Mouse (Mus musculus) thymus, adult 2 months (tissue): Measurements from ENCODE around the gene Nipsnap3b.

Experiments
- CTCF ChIP-seq: fragments of 200-500 bp; IDR thresholded peaks from 2 replicates; pipeline ENCODE4 v1.5.1; 2012; ENCODE audit warnings: mild to moderate bottlenecking, control low read depth, low read length, moderate library complexity, borderline replicate concordance; ENCODE audit not compliant: control insufficient read depth, poor library complexity, insufficient read depth; ENCODE audit errors: extremely low read depth
- POLR2A ChIP-seq: fragments of 200-500 bp; IDR thresholded peaks from 2 replicates; pipeline ENCODE4 v1.6.1; 2012; ENCODE audit warnings: mild to moderate bottlenecking, low read length, control low read depth, moderate library complexity; ENCODE audit not compliant: control insufficient read depth, poor library complexity, insufficient read depth; ENCODE audit errors: extremely low read depth

- no peak for TF ChIP-seq POLR2A
- TF ChIP-seq CTCF, result no peak
Observed at GRCm38 (mm10) chr4:53027811-53028210, 16.1 kb downstream of the Nipsnap3b start.
